Mouse (Mus musculus) heart, embryonic 14.5 days (tissue): ENCODE measurements around the gene Myo1a. TPM values are rescaled to one million over a fixed set of nuclear protein-coding genes. Genes with fewer than 3 reads are reported as not detected.

Experiments used
- ATAC-seq: fragments of 200-750 bp; cut with Nextera tagmentation; 2 replicates; pipeline ENCODE4 v1.8.0; 2017; ENCODE audit warnings: low read depth, moderate TSS enrichment; ENCODE audit not compliant: insufficient number of reproducible peaks, insufficient read depth, low FRiP score
- H3K27ac ChIP-seq, 2 experiments: fragments of 200-500 bp in 1 of 2; fragments of 300-500 bp in 1 of 2; sonication (generic) in 1 of 2; replicated peaks in 1 of 2; 2 replicates each; pipeline ENCODE4 v1.5.1; 2012 to 2014; ENCODE audit warnings: low read depth in 2 of 2, low read length in 2 of 2, control low read depth in 1 of 2, mild to moderate bottlenecking in 1 of 2, mixed read lengths in 1 of 2; ENCODE audit not compliant: control insufficient read depth in 1 of 2, insufficient read depth in 1 of 2
- H3K27me3 ChIP-seq: fragments of 300-500 bp; sonication (generic); 2 replicates; pipeline ENCODE4 v1.6.1; 2014; ENCODE audit warnings: mild to moderate bottlenecking, low read length, control low read depth; ENCODE audit not compliant: control insufficient read depth, insufficient read depth
- H3K36me3 ChIP-seq: fragments of 300-500 bp; sonication (generic); 2 replicates; pipeline ENCODE4 v1.6.1; 2014; ENCODE audit warnings: mild to moderate bottlenecking, control low read depth, low read length, mixed read lengths; ENCODE audit not compliant: control insufficient read depth, insufficient read depth
- H3K4me1 ChIP-seq, 2 experiments: fragments of 200-500 bp in 1 of 2; fragments of 300-500 bp in 1 of 2; sonication (generic) in 1 of 2; 2 replicates each; pipeline ENCODE4 v1.6.1; 2012 to 2014; ENCODE audit warnings: low read length in 2 of 2, control low read depth in 1 of 2, mixed read lengths in 1 of 2; ENCODE audit not compliant: control insufficient read depth in 2 of 2, insufficient read depth in 2 of 2
- H3K4me2 ChIP-seq: fragments of 300-500 bp; sonication (generic); 2 replicates; pipeline ENCODE4 v1.6.1; 2014; ENCODE audit warnings: mild to moderate bottlenecking, low read length
- H3K4me3 ChIP-seq, 2 experiments: fragments of 200-500 bp in 1 of 2; fragments of 300-500 bp in 1 of 2; sonication (generic) in 1 of 2; 2 replicates each; pipeline ENCODE4 v1.5.1; 2012 to 2014; ENCODE audit warnings: low read length in 2 of 2, mild to moderate bottlenecking in 2 of 2, control low read depth in 1 of 2, low read depth in 1 of 2, moderate library complexity in 1 of 2; ENCODE audit not compliant: control insufficient read depth in 1 of 2, insufficient read depth in 1 of 2
- H3K9ac ChIP-seq: fragments of 300-500 bp; sonication (generic); 2 replicates; pipeline ENCODE4 v1.6.1; 2014; ENCODE audit warnings: mild to moderate bottlenecking, low read length
- H3K9me3 ChIP-seq: fragments of 300-500 bp; sonication (generic); 2 replicates; pipeline ENCODE4 v1.6.1; 2016; ENCODE audit warnings: low read length, control low read depth; ENCODE audit not compliant: control insufficient read depth
- WGBS: fragments of 180-500 bp; shearing (Covaris S2); extraction: QIAGEN DNeasy Blood & Tissue Kit; methylation state at CpG from one replicate; pipeline ENCODE4 v1.1.7; 2014; 5-methylcytosine and 5-hydroxymethylcytosine counted together
- polyA plus RNA-seq: library from polyadenylated mRNA; unstranded; fragments of >200 nt; fragmentation: Nextera tagmentation; extraction: Ambion mirVana; gene quantifications from 2 replicates; pipeline ENCODE4 v1.2.1, GENCODE M21; 2014

Gene Myo1a
- polyA plus RNA-seq, 1 experiment from 2014 or later, result 0.12 TPM

GRCm38 (mm10) chr10:127695775-127696174 lies 9.2 kb upstream of the Myo1a start:
- Histone ChIP-seq H3K4me2 (no peak overlapping the region), H3K9ac (no peak overlapping the region), H3K27me3 (no peaks in the 10 kb centered on the region), H3K9me3 (no peaks in the 10 kb centered on the region), H3K27ac (no peak overlapping the region), H3K4me1 (no peaks in the 10 kb centered on the region), H3K4me3 (no peak overlapping the region), H3K36me3 (peaks cover 77% of the 10 kb centered on the region)
- 92% methylated on average over 7 of the region's 7 CpGs for WGBS
- no peak for ATAC-seq

GRCm38 (mm10) chr10:127698966-127699365 lies 6.0 kb upstream of the Myo1a start:
- no peak overlapping the region for H3K4me3 ChIP-seq
- no peaks in the 10 kb centered on the region for H3K9me3 ChIP-seq
- H3K9ac ChIP-seq, result no peak overlapping the region
- ATAC-seq, result no peak
- H3K27me3 ChIP-seq, result no peaks in the 10 kb centered on the region; the same call in 1 of the 2 replicates
- H3K4me2 ChIP-seq, result no peak overlapping the region
- WGBS, result 91% methylated on average over 7 of the region's 7 CpGs
- peaks cover 54% of the 10 kb centered on the region for H3K36me3 ChIP-seq
- H3K4me1 ChIP-seq, result no peaks in the 10 kb centered on the region
- H3K27ac ChIP-seq, result no peak overlapping the region

- 28% methylated on average over 4 of the region's 4 CpGs for WGBS
- H3K9me3 ChIP-seq, result no peaks in the 10 kb centered on the region
- no peak overlapping the region for H3K27ac ChIP-seq
- no peak for ATAC-seq
- no peak overlapping the region for H3K4me3 ChIP-seq
- peaks cover 8 to 11% of the 10 kb centered on the region in 2 experiments for H3K4me1 ChIP-seq
- H3K36me3 ChIP-seq, result peaks cover 15% of the 10 kb centered on the region; the same call in 1 of the 2 replicates
- H3K9ac ChIP-seq, result no peak overlapping the region
- no peaks in the 10 kb centered on the region; the same call in 1 of the 2 replicates for H3K27me3 ChIP-seq
- H3K4me2 ChIP-seq, result no peak overlapping the region
Measured at GRCm38 (mm10) chr10:127703299-127703698, 1.7 kb upstream of the Myo1a start.

GRCm38 (mm10) chr10:127704293-127704692 lies 677 bp upstream of the Myo1a start:
- 38% methylated on average over 2 of the region's 2 CpGs for WGBS

GRCm38 (mm10) chr10:127705783-127706182 lies 813 bp downstream of the Myo1a start:
- H3K36me3 ChIP-seq, result no peaks in the 10 kb centered on the region
- peaks cover 8 to 11% of the 10 kb centered on the region in 2 experiments for H3K4me1 ChIP-seq
- ATAC-seq, result no peak
- H3K4me3 ChIP-seq, result no peak overlapping the region
- no peaks in the 10 kb centered on the region; the same call in 1 of the 2 replicates for H3K27me3 ChIP-seq
- H3K9me3 ChIP-seq, result no peaks in the 10 kb centered on the region
- no peak overlapping the region for H3K9ac ChIP-seq
- no peak overlapping the region for H3K4me2 ChIP-seq
- 92% methylated on average over 4 of the region's 4 CpGs for whole genome bisulfite sequencing
- no peak overlapping the region for H3K27ac ChIP-seq

More at GRCm38 (mm10) chr10:127704293-127704692, 677 bp upstream of the Myo1a start:
- H3K4me2 ChIP-seq, result no peak overlapping the region
- H3K36me3 ChIP-seq, result peaks cover 6% of the 10 kb centered on the region; the same call in 1 of the 2 replicates
- H3K27me3 ChIP-seq, result no peaks in the 10 kb centered on the region; the same call in 1 of the 2 replicates
- no peaks in the 10 kb centered on the region for H3K9me3 ChIP-seq
- no peak for ATAC-seq
- no peak overlapping the region for H3K27ac ChIP-seq
- H3K4me1 ChIP-seq, result peaks cover 8 to 11% of the 10 kb centered on the region in 2 experiments
- no peak overlapping the region for H3K4me3 ChIP-seq
- no peak overlapping the region for H3K9ac ChIP-seq

GRCm38 (mm10) chr10:127707721-127708120 lies 2.8 kb downstream of the Myo1a start:
- 0 out of 2 replicates have a peak, but pooled peaks have one; percentile 14 for ATAC-seq
- Histone ChIP-seq H3K36me3 (no peaks in the 10 kb centered on the region), H3K4me3 (no peak overlapping the region), H3K9me3 (no peaks in the 10 kb centered on the region), H3K9ac (no peak overlapping the region), H3K4me2 (no peak overlapping the region), H3K4me1 (peaks cover 8 to 11% of the 10 kb centered on the region in 2 experiments), H3K27ac (no peak overlapping the region), H3K27me3 (no peaks in the 10 kb centered on the region; the same call in 1 of the 2 replicates)
- WGBS, result 30% methylated on average over 7 of the region's 7 CpGs

GRCm38 (mm10) chr10:127708850-127709370 lies 3.9 kb downstream of the Myo1a start:
- ATAC-seq, result no peak
- no peaks in the 10 kb centered on the region for H3K9me3 ChIP-seq
- H3K27me3 ChIP-seq, result no peaks in the 10 kb centered on the region; the same call in 1 of the 2 replicates
- H3K4me2 ChIP-seq, result no peak overlapping the region
- no peak overlapping the region for H3K27ac ChIP-seq
- no peaks in the 10 kb centered on the region for H3K36me3 ChIP-seq
- peaks cover 8 to 11% of the 10 kb centered on the region in 2 experiments for H3K4me1 ChIP-seq
- H3K9ac ChIP-seq, result no peak overlapping the region
- no peak overlapping the region for H3K4me3 ChIP-seq
- WGBS, result 83% methylated on average over 3 of the region's 3 CpGs

GRCm38 (mm10) chr10:127710331-127710730 lies 5.4 kb downstream of the Myo1a start:
- Histone ChIP-seq H3K4me2 (no peak overlapping the region), H3K4me3 (no peak overlapping the region), H3K4me1 (peaks cover 8 to 11% of the 10 kb centered on the region in 2 experiments), H3K27me3 (no peaks in the 10 kb centered on the region), H3K9me3 (no peaks in the 10 kb centered on the region), H3K27ac (no peak overlapping the region), H3K9ac (no peak overlapping the region), H3K36me3 (no peaks in the 10 kb centered on the region)
- ATAC-seq, result no peak
- 60% methylated on average over 13 of the region's 13 CpGs for WGBS
